Mouse (Mus musculus) effector memory CD4-positive, alpha-beta T cell, adult 7 months (primary cell): ENCODE measurements around the gene Nxf7. TPM values are rescaled to one million over a fixed set of nuclear protein-coding genes. Genes with fewer than 3 reads are reported as not detected.

Experiments
- polyA plus RNA-seq: library from polyadenylated mRNA; unstranded; fragments of 100-300 nt; shearing (Covaris generic); gene quantifications from one replicate; pipeline ENCODE4 v1.2.1, GENCODE M21; 2017

Gene Nxf7
- polyA plus RNA-seq: not detected

DNA sequence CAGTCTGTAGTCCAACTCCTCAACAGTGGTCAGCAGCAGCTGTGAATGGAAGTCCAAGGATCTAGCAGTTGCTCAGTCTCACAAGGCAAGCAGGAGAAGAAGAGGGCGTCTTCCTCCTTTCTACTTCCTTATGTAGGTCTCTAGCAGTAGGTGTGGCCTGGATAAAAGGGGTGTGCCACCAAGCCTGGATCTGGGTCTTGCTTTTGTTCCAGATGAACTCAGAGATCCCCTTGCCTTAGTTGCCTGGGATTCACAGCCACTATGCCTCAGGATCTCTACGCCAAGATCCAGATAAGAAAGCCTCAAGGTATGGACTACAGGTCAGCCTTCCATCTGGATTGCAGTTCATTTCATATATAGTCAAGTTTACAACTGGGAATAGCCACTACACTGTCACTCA is at the start of gene Nxf7:
Gene Nxf7, minus strand, starts transcription at position 101 of the 400 bp plus-strand sequence.

GRCm38 (mm10) chrX:135627605-135628004 is 29.0 kb upstream of the Nxf7 start, which contains the start of gene Prame:
Gene Prame (minus strand): TSS chrX:135627705.

Other genes with a start within 250 kb of the Nxf7 start
- not detected for gene Gm5128, start 225.5 kb downstream of the Nxf7 start, polyA plus RNA-seq
- gene Gm7903, start 164.9 kb downstream of the Nxf7 start, polyA plus RNA-seq: not detected
- gene AV320801, start 104.2 kb downstream of the Nxf7 start, polyA plus RNA-seq: 0.77 TPM
- gene Prame, start 28.9 kb upstream of the Nxf7 start, polyA plus RNA-seq: not detected
- not detected for gene Tcp11x2, start 95.0 kb upstream of the Nxf7 start, polyA plus RNA-seq
- gene Tmsb15a, start 126.5 kb upstream of the Nxf7 start, polyA plus RNA-seq: not detected
- 30.9 TPM for gene Armcx5, start 144.0 kb upstream of the Nxf7 start, polyA plus RNA-seq
- gene Gprasp1, start 144.0 kb upstream of the Nxf7 start, polyA plus RNA-seq: 31.2 TPM
- 14.8 TPM for gene Bhlhb9, start 198.8 kb upstream of the Nxf7 start, polyA plus RNA-seq
- gene Gprasp2, start 240.3 kb upstream of the Nxf7 start, polyA plus RNA-seq: 13.0 TPM